Mouse (Mus musculus) testis, adult 2 months (tissue): ENCODE results near the gene Cacna1c.

Experiments used
- CTCF ChIP-seq: fragments of 200-500 bp; IDR thresholded peaks from 2 replicates; pipeline ENCODE4 v1.5.1; 2012; ENCODE audit warnings: low read depth, mild to moderate bottlenecking, inconsistent platforms, low read length, moderate library complexity; ENCODE audit not compliant: control insufficient read depth, insufficient read depth, insufficient replicate concordance
- POLR2A ChIP-seq: fragments of 200-500 bp; IDR thresholded peaks from 2 replicates; pipeline ENCODE4 v1.6.1; 2012; ENCODE audit warnings: low read depth, mild to moderate bottlenecking, inconsistent platforms, low read length, moderate library complexity; ENCODE audit not compliant: control insufficient read depth

GRCm38 (mm10) chr6:118971844-118972531 is 224.2 kb downstream of the Cacna1c start:
- TF ChIP-seq CTCF = no peak
- no peak for TF ChIP-seq POLR2A
